ENCODE assay signal across 9 mouse cellular contexts in genomic region chr11:117314026-117314425, GRCm38 (mm10).
DNase-seq lines count a peak whose midpoint lies in the region; ATAC-seq lines count a peak whose summit lies in the region.
"Had no signal": no experiment of that assay in that cellular context is flagged by ENCODE, and none has a peak within 500 bp of the region (broad histone marks: within the 10 kb centered on the region; RNA-seq: fewer than 3 reads in every experiment).

No protein-coding gene starts in this region.

- H3K4me2 ChIP-seq in heart, embryonic 12.5 days: no peak overlapping the region
- H3K4me2 ChIP-seq: neural tube, embryonic 12.5 days had no signal

- WGBS in heart, embryonic 10.5 days: 86% methylated on average over 7 of the region's 7 CpGs
- 79% methylated on average over 7 of the region's 7 CpGs for WGBS in heart, embryonic 12.5 days

- intact Hi-C loops in left cerebral cortex, postnatal 10 days (cut with DNase I): loop anchor here (5.0 kb wide), 1 partner anchor 43 kb away; no protein-coding TSS in a partner anchor

- no peak overlapping the region for H3K9ac ChIP-seq in heart, embryonic 12.5 days

- H3K27ac ChIP-seq in heart, embryonic 10.5 days: 0 out of 2 replicates have a peak overlapping the region, but pooled peaks have one; percentile 25
- H3K27ac ChIP-seq in heart, embryonic 12.5 days (ENCODE audit: poor library complexity, severe bottlenecking): no peak overlapping the region
- H3K27ac ChIP-seq: neural tube, embryonic 12.5 days had no signal

- no peaks in the 10 kb centered on the region for H3K27me3 ChIP-seq in heart, embryonic 10.5 days (ENCODE audit: insufficient read depth, poor library complexity, severe bottlenecking)
- no peaks in the 10 kb centered on the region for H3K27me3 ChIP-seq in heart, embryonic 12.5 days (replicated peaks)
- H3K27me3 ChIP-seq: neural tube, embryonic 12.5 days had no signal

- H3K4me3 ChIP-seq in heart, embryonic 10.5 days: no peak overlapping the region
- no peak overlapping the region for H3K4me3 ChIP-seq in heart, embryonic 12.5 days
- H3K4me3 ChIP-seq: neural tube, embryonic 12.5 days had no signal

- DNase-seq in heart, embryonic 10.5 days (ENCODE audit: low spot score): no peak
- peak; percentile 70 for DNase-seq in 3T3-L1 (ENCODE audit: low read depth, low spot score)
- peak; percentile 90 for DNase-seq in adipocyte (ENCODE audit: low spot score)
- DNase-seq in lung, postnatal 36 days: peak; percentile 73
- no peak for DNase-seq in left cerebral cortex, adult 11 months (ENCODE audit: low spot score)
- no peak for DNase-seq in left cerebral cortex, postnatal 10 days (ENCODE audit: extremely low spot score in 1 of 2, low spot score in 2 of 2)
- DNase-seq in cerebellum, postnatal 36 days: no peak

- no peaks in the 10 kb centered on the region for H3K36me3 ChIP-seq in heart, embryonic 10.5 days
- no peaks in the 10 kb centered on the region for H3K36me3 ChIP-seq in heart, embryonic 12.5 days
- H3K36me3 ChIP-seq: neural tube, embryonic 12.5 days had no signal

- no peak for ATAC-seq in heart, embryonic 12.5 days (ENCODE audit: insufficient number of reproducible peaks, low FRiP score)

- no peaks in the 10 kb centered on the region for H3K9me3 ChIP-seq in heart, embryonic 10.5 days
- H3K9me3 ChIP-seq in heart, embryonic 12.5 days (replicated peaks): no peaks in the 10 kb centered on the region
- H3K9me3 ChIP-seq: neural tube, embryonic 12.5 days had no signal

- peaks cover 97% of the 10 kb centered on the region for H3K4me1 ChIP-seq in heart, embryonic 10.5 days
- peaks cover 96% of the 10 kb centered on the region for H3K4me1 ChIP-seq in heart, embryonic 12.5 days (replicated peaks)

Comparison
In these comparisons a context has a peak if more than half of its experiments do, and no peak if none do; other contexts are left out.
1. DNase-seq: peak in 3T3-L1 (single experiment), adipocyte (single experiment) and lung, postnatal 36 days (single experiment); none in heart, embryonic 10.5 days (single experiment), left cerebral cortex, adult 11 months (single experiment), left cerebral cortex, postnatal 10 days (0 of 2) and cerebellum, postnatal 36 days (0 of 2).